Mouse (Mus musculus) adipocyte (in vitro differentiated cells): ENCODE measurements at regions not wholly inside any gene's neighbourhood (a gene's known extent, or its start where the extent isn't known, plus 50 kb on each side); places are given as distances from the start of the nearest gene placed in this dataset.

Source experiments
- DNase-seq: peaks from one replicate; pipeline ENCODE4 v3.0.0-alpha.2; 2016; ENCODE audit warnings: low spot score

- no peak for DNase-seq
Measured at GRCm38 (mm10) chr16:92239812-92240211, 52.4 kb upstream of the Kcne2 start.

- DNase-seq: peak; percentile 50
Measured at GRCm38 (mm10) chr16:92241989-92242644, 50.1 kb upstream of the Kcne2 start.
